Mouse (Mus musculus) adrenal gland, postnatal 10 days (tissue): Measurements from ENCODE around the gene Itih2. TPM values are rescaled to one million over a fixed set of nuclear protein-coding genes. Genes with fewer than 3 reads are reported as not detected.

Experiments
- total RNA-seq, 2 experiments: library from RNA; stranded (reverse); gene quantifications; 2 replicates each; pipeline ENCODE4 v1.2.3; 2021

The Itih2 gene
- total RNA-seq, 2 experiments from 2014 or later = 190 to 443 TPM

Other genes with a start within 250 kb of the Itih2 start
- gene 9230102O04Rik, start 241.9 kb downstream of the Itih2 start, total RNA-seq = not detected
- 10 to 100 TPM; 12.3 to 14.8 TPM for gene Gata3, start 241.4 kb downstream of the Itih2 start, total RNA-seq
- gene Taf3, start 82.8 kb downstream of the Itih2 start, total RNA-seq = 10 to 100 TPM in 1 of 2 experiments, 1 to 10 TPM in 1; 9.6 to 10.6 TPM
- gene Atp5c1, start 50.9 kb downstream of the Itih2 start, total RNA-seq = 100 to 1,000 TPM; 597 to 695 TPM
- 10 to 100 TPM; 16.5 to 20.0 TPM for gene Kin, start 50.8 kb downstream of the Itih2 start, total RNA-seq
- 10 to 100 TPM; 43.5 to 46.6 TPM for gene Itih5, start 22.2 kb upstream of the Itih2 start, total RNA-seq
- 1 to 10 TPM; 1.4 TPM for gene Sfmbt2, start 239.1 kb upstream of the Itih2 start, total RNA-seq